Comparison of ENCODE assay signal across 8 mouse cellular contexts in genomic region chr14:30626756-30627742, GRCm38 (mm10). TPM values are rescaled to one million over a fixed set of nuclear protein-coding genes. Genes with fewer than 3 reads are reported as not detected.
A peak's percentile ranks its signal among the peaks of the same experiment; 100 is the strongest.
DNase-seq lines count a peak whose midpoint lies in the region; ATAC-seq and TF ChIP-seq lines count a peak whose summit lies in the region.

No protein-coding gene starts in this region.

- DNase-seq in kidney, postnatal 14 days: no peak
- DNase-seq in midbrain, postnatal 0 days (ENCODE audit: low spot score): peak; percentile 33
- no peak for DNase-seq in urinary bladder, postnatal 14 days (ENCODE audit: low spot score)
- DNase-seq in kidney, postnatal 25 days: no peak
- no peak for DNase-seq in gastrocnemius, postnatal 4 days (ENCODE audit: low spot score in 2 of 2)

- H3K4me3 ChIP-seq in kidney, embryonic 14.5 days (ENCODE audit: low read length): peak overlapping the region; percentile 78
- H3K4me3 ChIP-seq in bone marrow macrophage, adult 2 months (ENCODE audit: insufficient read depth, low read length): peak overlapping the region; percentile 60
- peak overlapping the region; percentile 62 for H3K4me3 ChIP-seq in hindbrain, embryonic 16.5 days (ENCODE audit: low read length)
- peak overlapping the region; percentile 46 for H3K4me3 ChIP-seq in midbrain, postnatal 0 days (ENCODE audit: low read depth, low read length)

- no peak for ATAC-seq in kidney, embryonic 14.5 days (ENCODE audit: low FRiP score, low TSS enrichment)
- no peak for ATAC-seq in hindbrain, embryonic 16.5 days
- ATAC-seq in midbrain, postnatal 0 days (ENCODE audit: low FRiP score): no peak

- peak overlapping the region; percentile 73 for H3K27ac ChIP-seq in kidney, embryonic 14.5 days (ENCODE audit: low read depth, low read length)
- H3K27ac ChIP-seq in bone marrow macrophage, adult 2 months (ENCODE audit: insufficient read depth, low read depth, low read length): peak overlapping the region; percentile 91
- H3K27ac ChIP-seq in hindbrain, embryonic 16.5 days (ENCODE audit: low read depth, low read length): no peak overlapping the region; the same call in 1 of the 2 replicates
- 0 out of 2 replicates have a peak overlapping the region, but pooled peaks have one; percentile 6 for H3K27ac ChIP-seq in midbrain, postnatal 0 days (ENCODE audit: low read depth, low read length)

- TF ChIP-seq CTCF in bone marrow macrophage, adult 2 months (IDR thresholded peaks at IDR 0.05; ENCODE audit: low read depth, low read length): no peak
- TF ChIP-seq CTCF in midbrain, postnatal 0 days (IDR thresholded peaks at IDR 0.05): no peak

- no peak for TF ChIP-seq POLR2A in bone marrow macrophage, adult 2 months (IDR thresholded peaks at IDR 0.05; ENCODE audit: borderline replicate concordance, low read depth, low read length)

- peaks cover 12% of the 10 kb centered on the region; the same call in 1 of the 2 replicates for H3K4me1 ChIP-seq in kidney, embryonic 14.5 days (ENCODE audit: control insufficient read depth, insufficient read depth, low read length)
- peaks cover 58% of the 10 kb centered on the region for H3K4me1 ChIP-seq in bone marrow macrophage, adult 2 months (ENCODE audit: control insufficient read depth, insufficient read depth, low read length)
- peaks cover 13% of the 10 kb centered on the region for H3K4me1 ChIP-seq in hindbrain, embryonic 16.5 days (ENCODE audit: control insufficient read depth, insufficient read depth, low read depth, low read length)
- no peaks in the 10 kb centered on the region for H3K4me1 ChIP-seq in midbrain, postnatal 0 days (ENCODE audit: insufficient read depth, low read length)

- no peaks in the 10 kb centered on the region for H3K9me3 ChIP-seq in kidney, embryonic 14.5 days (ENCODE audit: control insufficient read depth, low read length)
- no peaks in the 10 kb centered on the region for H3K9me3 ChIP-seq in hindbrain, embryonic 16.5 days (ENCODE audit: control insufficient read depth, low read length)
- no peaks in the 10 kb centered on the region for H3K9me3 ChIP-seq in midbrain, postnatal 0 days (ENCODE audit: low read length)

- H3K9ac ChIP-seq in kidney, embryonic 14.5 days (ENCODE audit: low read depth, low read length): peak overlapping the region; percentile 76
- peak overlapping the region; percentile 70; the same call in 1 of the 2 replicates for H3K9ac ChIP-seq in hindbrain, embryonic 16.5 days (ENCODE audit: low read depth, low read length)
- H3K9ac ChIP-seq in midbrain, postnatal 0 days (replicated peaks; ENCODE audit: low read length, poor library complexity, severe bottlenecking): 0 out of 2 replicates have a peak overlapping the region, but pooled peaks have one; percentile 57

- H3K4me2 ChIP-seq in kidney, embryonic 14.5 days (replicated peaks; ENCODE audit: low read depth, low read length): peak overlapping the region; percentile 84
- H3K4me2 ChIP-seq in hindbrain, embryonic 16.5 days (ENCODE audit: low read length): peak overlapping the region; percentile 70
- peak overlapping the region; percentile 69; the same call in 1 of the 2 replicates for H3K4me2 ChIP-seq in midbrain, postnatal 0 days (ENCODE audit: low read depth, low read length, poor library complexity, severe bottlenecking)

- 52% methylated on average over 12 of the region's 12 CpGs for WGBS in kidney, embryonic 14.5 days
- WGBS in hindbrain, embryonic 16.5 days: 58% methylated on average over 12 of the region's 12 CpGs
- 56% methylated on average over 12 of the region's 12 CpGs for WGBS in midbrain, postnatal 0 days

- H3K36me3 ChIP-seq in kidney, embryonic 14.5 days (ENCODE audit: control insufficient read depth, insufficient read depth, low read length): no peaks in the 10 kb centered on the region
- H3K36me3 ChIP-seq in hindbrain, embryonic 16.5 days (ENCODE audit: control insufficient read depth, insufficient read depth, low read length): no peaks in the 10 kb centered on the region
- H3K36me3 ChIP-seq in midbrain, postnatal 0 days (ENCODE audit: insufficient read depth, low read length): no peaks in the 10 kb centered on the region

- H3K27me3 ChIP-seq in kidney, embryonic 14.5 days (ENCODE audit: control insufficient read depth, insufficient read depth, low read length): no peaks in the 10 kb centered on the region
- H3K27me3 ChIP-seq in hindbrain, embryonic 16.5 days (replicated peaks; ENCODE audit: control insufficient read depth, insufficient read depth, low read length): no peaks in the 10 kb centered on the region
- H3K27me3 ChIP-seq in midbrain, postnatal 0 days (ENCODE audit: insufficient read depth, low read length): peaks cover 10% of the 10 kb centered on the region; the same call in 1 of the 2 replicates

RNA-seq across cellular contexts. Expression of gene Prkcd, which starts 1.0 kb away (rescaled TPM):
- polyA plus RNA-seq in kidney, embryonic 14.5 days (2014; fragmentation: Nextera tagmentation; extraction: Ambion mirVana): 33.4 and 37.0 TPM in 2 replicates
- 404 TPM in 2 replicates for polyA plus RNA-seq in bone marrow macrophage, adult 2 months (2012; ENCODE audit: insufficient read depth, insufficient read length, missing spikeins)
- polyA plus RNA-seq in hindbrain, embryonic 16.5 days (2015; fragmentation: Nextera tagmentation; extraction: Ambion mirVana): 22.0 and 27.1 TPM in 2 replicates
- 17.0 and 19.1 TPM in 2 replicates for total RNA-seq in midbrain, postnatal 0 days (2014; rRNA removed)
- 12.1 and 13.2 TPM in 2 replicates for polyA plus RNA-seq in midbrain, postnatal 0 days (2015; fragmentation: Nextera tagmentation; extraction: Ambion mirVana)
- total RNA-seq in gastrocnemius, postnatal 4 days (2021): 10 to 100 TPM; 25.3 to 32.0 TPM

RNA-seq across cellular contexts. Expression of gene Rft1, which starts 27.1 kb away (rescaled TPM):
- 11.6 and 19.4 TPM in 2 replicates for polyA plus RNA-seq in kidney, embryonic 14.5 days (2014; fragmentation: Nextera tagmentation; extraction: Ambion mirVana)
- polyA plus RNA-seq in bone marrow macrophage, adult 2 months (2012; ENCODE audit: insufficient read depth, insufficient read length, missing spikeins): 18.4 and 20.5 TPM in 2 replicates
- polyA plus RNA-seq in hindbrain, embryonic 16.5 days (2015; fragmentation: Nextera tagmentation; extraction: Ambion mirVana): 9.2 and 10.4 TPM in 2 replicates
- 12.3 and 12.6 TPM in 2 replicates for total RNA-seq in midbrain, postnatal 0 days (2014; rRNA removed)
- 9.6 TPM in 2 replicates for polyA plus RNA-seq in midbrain, postnatal 0 days (2015; fragmentation: Nextera tagmentation; extraction: Ambion mirVana)
- 10 to 100 TPM; 10.6 to 11.0 TPM for total RNA-seq in gastrocnemius, postnatal 4 days (2021)

Comparison
In these comparisons a context has a peak if more than half of its experiments do, and no peak if none do; other contexts are left out.
1. RNA of gene Prkcd, which starts 1.0 kb away (polyA plus RNA-seq): 404 TPM in bone marrow macrophage, adult 2 months; 33.4 to 37.0 TPM in kidney, embryonic 14.5 days, 22.0 to 27.1 TPM in hindbrain, embryonic 16.5 days and 12.1 to 13.2 TPM in midbrain, postnatal 0 days; every median in the first group is over 10 times any median in the second.
2. Peak in every context shown above with its lines, with median percentiles within 50 percentile points of each other: H3K4me2 ChIP-seq, H3K4me3 ChIP-seq and H3K9ac ChIP-seq.